Mouse (Mus musculus) lung, adult 2 months (tissue): ENCODE measurements around the gene Cnih2.
A peak's percentile ranks its signal among the peaks of the same experiment; 100 is the strongest.

ENCODE experiments used
- CTCF ChIP-seq: fragments of 200-500 bp; IDR thresholded peaks from 2 replicates; pipeline ENCODE4 v1.5.1; 2011; ENCODE audit warnings: mild to moderate bottlenecking, low read length, control low read depth; ENCODE audit not compliant: insufficient read depth
- POLR2A ChIP-seq: fragments of 200-500 bp; IDR thresholded peaks from 2 replicates; pipeline ENCODE4 v1.6.1; 2011; ENCODE audit warnings: low read depth, mild to moderate bottlenecking, control low read depth, low read length, borderline replicate concordance; ENCODE audit errors: extremely low read depth

DNA sequence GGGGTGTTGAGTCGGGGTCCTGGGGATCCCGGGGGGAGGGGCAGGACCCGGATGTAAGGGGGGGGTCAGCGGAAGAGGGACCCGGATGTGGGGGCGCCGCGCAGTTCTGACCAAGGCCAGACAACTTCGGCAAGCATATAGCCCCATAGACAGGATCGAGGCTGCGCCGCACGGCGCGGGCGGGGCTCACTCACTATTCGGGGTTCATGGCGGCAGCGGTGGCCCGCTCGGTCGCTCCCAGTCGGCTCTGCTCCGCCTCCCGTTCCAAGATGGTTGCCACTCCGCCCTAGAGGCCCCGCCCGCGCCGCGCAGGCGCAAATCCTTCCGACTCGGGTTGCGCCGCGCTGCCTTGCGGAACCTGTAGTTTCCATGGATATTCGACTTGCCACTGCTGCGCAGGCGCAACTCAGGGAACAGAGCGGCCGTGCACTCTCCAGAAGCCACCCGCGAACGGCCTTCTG lies 8.4 kb upstream of the Cnih2 start, which contains the start of gene Rab1b:
- TF ChIP-seq CTCF (no peak), POLR2A (peak; percentile 79; the same call in 1 of the 2 replicates)
